Comparison of ENCODE assay signal across 17 mouse cellular contexts in genomic region chr2:119157836-119158235, GRCm38 (mm10). TPM values are rescaled to one million over a fixed set of nuclear protein-coding genes. Genes with fewer than 3 reads are reported as not detected.
DNase-seq lines count a peak whose midpoint lies in the region; ATAC-seq and TF ChIP-seq lines count a peak whose summit lies in the region.
"Had no signal": no experiment of that assay in that cellular context is flagged by ENCODE, and none has a peak within 500 bp of the region (broad histone marks: within the 10 kb centered on the region; RNA-seq: fewer than 3 reads in every experiment).

No protein-coding gene starts in this region.

- H3K4me2 ChIP-seq in heart, embryonic 13.5 days, result peak overlapping the region; percentile 95; the same call in 1 of the 2 replicates
- H3K4me2 ChIP-seq in midbrain, embryonic 13.5 days (replicated peaks), result no peak overlapping the region
- no peak overlapping the region for H3K4me2 ChIP-seq in midbrain, postnatal 0 days (ENCODE audit: low read depth, low read length, poor library complexity, severe bottlenecking)
- peak overlapping the region; percentile 88; the same call in 1 of the 2 replicates for H3K4me2 ChIP-seq in embryonic facial prominence, embryonic 14.5 days (ENCODE audit: low read depth, low read length)
- H3K4me2 ChIP-seq in midbrain, embryonic 16.5 days (ENCODE audit: low read length), result peak overlapping the region; percentile 67; the same call in 1 of the 2 replicates

- peaks cover 16% of the 10 kb centered on the region for H3K36me3 ChIP-seq in heart, embryonic 13.5 days
- peaks cover 14% of the 10 kb centered on the region for H3K36me3 ChIP-seq in midbrain, embryonic 13.5 days
- H3K36me3 ChIP-seq in midbrain, postnatal 0 days (ENCODE audit: insufficient read depth, low read length), result peaks cover 14% of the 10 kb centered on the region
- peaks cover 12% of the 10 kb centered on the region for H3K36me3 ChIP-seq in embryonic facial prominence, embryonic 14.5 days (ENCODE audit: control insufficient read depth, insufficient read depth, low read length)
- peaks cover 7% of the 10 kb centered on the region for H3K36me3 ChIP-seq in midbrain, embryonic 16.5 days (ENCODE audit: control insufficient read depth, insufficient read depth, low read length)

- 0 out of 2 replicates have a peak overlapping the region, but pooled peaks have one; percentile 99 for H3K4me3 ChIP-seq in heart, embryonic 13.5 days
- peak overlapping the region; percentile 99 for H3K4me3 ChIP-seq in midbrain, embryonic 13.5 days (replicated peaks)
- no peak overlapping the region for H3K4me3 ChIP-seq in midbrain, postnatal 0 days (ENCODE audit: low read depth, low read length)
- H3K4me3 ChIP-seq in embryonic facial prominence, embryonic 14.5 days (ENCODE audit: low read depth, low read length), result no peak overlapping the region
- H3K4me3 ChIP-seq in midbrain, embryonic 16.5 days (ENCODE audit: low read depth, low read length), result no peak overlapping the region

- H3K4me1 ChIP-seq in heart, embryonic 13.5 days, result peaks cover 32% of the 10 kb centered on the region
- H3K4me1 ChIP-seq in midbrain, embryonic 13.5 days (replicated peaks), result peaks cover 25% of the 10 kb centered on the region
- H3K4me1 ChIP-seq in midbrain, postnatal 0 days (ENCODE audit: insufficient read depth, low read length), result peaks cover 11% of the 10 kb centered on the region; the same call in 1 of the 2 replicates
- H3K4me1 ChIP-seq in embryonic facial prominence, embryonic 14.5 days (ENCODE audit: control insufficient read depth, insufficient read depth, low read length), result peaks cover 3% of the 10 kb centered on the region; the same call in 1 of the 2 replicates
- peaks cover 19% of the 10 kb centered on the region for H3K4me1 ChIP-seq in midbrain, embryonic 16.5 days (ENCODE audit: control insufficient read depth, insufficient read depth, low read length)

- no peak overlapping the region for H3K9ac ChIP-seq in heart, embryonic 13.5 days
- no peak overlapping the region for H3K9ac ChIP-seq in midbrain, embryonic 13.5 days (replicated peaks)
- no peak overlapping the region for H3K9ac ChIP-seq in midbrain, postnatal 0 days (replicated peaks; ENCODE audit: low read length, poor library complexity, severe bottlenecking)
- H3K9ac ChIP-seq in embryonic facial prominence, embryonic 14.5 days (ENCODE audit: low read depth, low read length), result no peak overlapping the region
- no peak overlapping the region for H3K9ac ChIP-seq in midbrain, embryonic 16.5 days (ENCODE audit: low read depth, low read length)

- ATAC-seq in heart, embryonic 13.5 days (ENCODE audit: extremely low read depth, insufficient number of reproducible peaks, low FRiP score, low TSS enrichment), result no peak
- no peak for ATAC-seq in midbrain, embryonic 13.5 days
- no peak for ATAC-seq in midbrain, postnatal 0 days (ENCODE audit: low FRiP score)
- no peak for ATAC-seq in embryonic facial prominence, embryonic 14.5 days (ENCODE audit: low read depth)
- ATAC-seq in midbrain, embryonic 16.5 days, result no peak
- no peak for ATAC-seq in inflammation-experienced regulatory T-cells, adult 6 months

- no peak for TF ChIP-seq CTCF in midbrain, postnatal 0 days (IDR thresholded peaks at IDR 0.05)

- H3K27me3 ChIP-seq in heart, embryonic 13.5 days (replicated peaks), result no peaks in the 10 kb centered on the region
- peaks cover 8% of the 10 kb centered on the region; the same call in 1 of the 2 replicates for H3K27me3 ChIP-seq in midbrain, embryonic 13.5 days
- no peaks in the 10 kb centered on the region; the same call in 1 of the 2 replicates for H3K27me3 ChIP-seq in midbrain, postnatal 0 days (ENCODE audit: insufficient read depth, low read length)
- no peaks in the 10 kb centered on the region for H3K27me3 ChIP-seq in embryonic facial prominence, embryonic 14.5 days (replicated peaks; ENCODE audit: control insufficient read depth, insufficient read depth, low read length)
- no peaks in the 10 kb centered on the region for H3K27me3 ChIP-seq in midbrain, embryonic 16.5 days (ENCODE audit: control insufficient read depth, insufficient read depth, low read depth, low read length)
- H3K27me3 ChIP-seq: embryonic facial prominence, embryonic 12.5 days; intestine, embryonic 15.5 days; midbrain, embryonic 12.5 days had no signal

- intact Hi-C loops in gastrocnemius, postnatal 14 days (cut with DNase I; ENCODE audit: low total_unique reads), result no loop called here

- H3K27ac ChIP-seq in heart, embryonic 13.5 days (replicated peaks), result no peak overlapping the region
- H3K27ac ChIP-seq in midbrain, embryonic 13.5 days, result no peak overlapping the region
- no peak overlapping the region for H3K27ac ChIP-seq in midbrain, postnatal 0 days (ENCODE audit: low read depth, low read length)
- no peak overlapping the region for H3K27ac ChIP-seq in embryonic facial prominence, embryonic 14.5 days (replicated peaks; ENCODE audit: low read depth, low read length)
- no peak overlapping the region for H3K27ac ChIP-seq in midbrain, embryonic 16.5 days (ENCODE audit: low read length)
- H3K27ac ChIP-seq: intestine, embryonic 15.5 days; midbrain, embryonic 12.5 days had no signal

- DNase-seq in heart, adult 9 months (ENCODE audit: low spot score in 2 of 2), result no peak
- DNase-seq in midbrain, postnatal 0 days (ENCODE audit: low spot score), result no peak
- DNase-seq in embryonic facial prominence, embryonic 14.5 days (ENCODE audit: low spot score), result no peak
- no peak for DNase-seq in gastrocnemius, postnatal 14 days
- DNase-seq: adrenal gland, postnatal 25 days; cerebellum, postnatal 25 days; gastrocnemius, postnatal 36 days; left cerebral cortex, postnatal 4 days had no signal

- H3K9me3 ChIP-seq in heart, embryonic 13.5 days, result no peaks in the 10 kb centered on the region
- no peaks in the 10 kb centered on the region for H3K9me3 ChIP-seq in midbrain, embryonic 13.5 days
- H3K9me3 ChIP-seq in midbrain, postnatal 0 days (ENCODE audit: low read length), result no peaks in the 10 kb centered on the region
- H3K9me3 ChIP-seq in embryonic facial prominence, embryonic 14.5 days (ENCODE audit: control insufficient read depth, low read length), result no peaks in the 10 kb centered on the region
- no peaks in the 10 kb centered on the region for H3K9me3 ChIP-seq in midbrain, embryonic 16.5 days (replicated peaks; ENCODE audit: control insufficient read depth, low read length, poor library complexity, severe bottlenecking)
- H3K9me3 ChIP-seq: embryonic facial prominence, embryonic 12.5 days; intestine, embryonic 15.5 days; midbrain, embryonic 12.5 days had no signal

RNA-seq across cellular contexts. Expression of gene Rmdn3, which starts 1.0 kb away (rescaled TPM):
- 23.3 and 26.6 TPM in 2 replicates for polyA plus RNA-seq in heart, embryonic 13.5 days (2015; fragmentation: Nextera tagmentation; extraction: Ambion mirVana)
- polyA plus RNA-seq in midbrain, embryonic 13.5 days (2015; fragmentation: Nextera tagmentation; extraction: Ambion mirVana), result 41.0 and 44.3 TPM in 2 replicates
- 34.8 and 37.2 TPM in 2 replicates for total RNA-seq in midbrain, postnatal 0 days (2014; rRNA removed)
- 38.8 and 43.1 TPM in 2 replicates for polyA plus RNA-seq in midbrain, postnatal 0 days (2015; fragmentation: Nextera tagmentation; extraction: Ambion mirVana)
- 34.8 and 37.5 TPM in 2 replicates for polyA plus RNA-seq in embryonic facial prominence, embryonic 14.5 days (2014; fragmentation: Nextera tagmentation; extraction: Ambion mirVana)
- 52.4 and 52.9 TPM in 2 replicates for polyA plus RNA-seq in midbrain, embryonic 16.5 days (2015; fragmentation: Nextera tagmentation; extraction: Ambion mirVana)
- 1 to 10 TPM; 4.8 to 5.5 TPM for total RNA-seq in gastrocnemius, postnatal 14 days (2021)
- 10 to 100 TPM; 13.0 to 15.6 (median 14.5) TPM for polyA plus RNA-seq in inflammation-experienced regulatory T-cells, adult 6 months (2017; shearing (Covaris generic))

RNA-seq across cellular contexts. Expression of gene Gchfr, which starts 9.7 kb away (rescaled TPM):
- 5.3 and 7.9 TPM in 2 replicates for polyA plus RNA-seq in heart, embryonic 13.5 days (2015; fragmentation: Nextera tagmentation; extraction: Ambion mirVana)
- polyA plus RNA-seq in midbrain, embryonic 13.5 days (2015; fragmentation: Nextera tagmentation; extraction: Ambion mirVana), result 4.4 and 15.5 TPM in 2 replicates
- total RNA-seq in midbrain, postnatal 0 days (2014; rRNA removed), result 11.0 and 15.9 TPM in 2 replicates
- 9.9 and 12.0 TPM in 2 replicates for polyA plus RNA-seq in midbrain, postnatal 0 days (2015; fragmentation: Nextera tagmentation; extraction: Ambion mirVana)
- 8.4 and 11.2 TPM in 2 replicates for polyA plus RNA-seq in embryonic facial prominence, embryonic 14.5 days (2014; fragmentation: Nextera tagmentation; extraction: Ambion mirVana)
- 7.3 and 9.4 TPM in 2 replicates for polyA plus RNA-seq in midbrain, embryonic 16.5 days (2015; fragmentation: Nextera tagmentation; extraction: Ambion mirVana)
- under 1 TPM in 1 of 2 experiments, not detected in 1; 0.57 TPM for total RNA-seq in gastrocnemius, postnatal 14 days (2021)
- under 1 TPM in 1 of 3 experiments, not detected in 2; 0.58 TPM for polyA plus RNA-seq in inflammation-experienced regulatory T-cells, adult 6 months (2017; shearing (Covaris generic))
- total RNA-seq: gastrocnemius, postnatal 36 days; layer of hippocampus, postnatal 14 days; left cerebral cortex, postnatal 4 days had no signal

RNA-seq across cellular contexts. Expression of gene Gm14137, which starts 16.5 kb away (rescaled TPM):
- 0.37 and 0.44 TPM in 2 replicates for polyA plus RNA-seq in heart, embryonic 13.5 days (2015; fragmentation: Nextera tagmentation; extraction: Ambion mirVana)
- polyA plus RNA-seq in midbrain, embryonic 13.5 days (2015; fragmentation: Nextera tagmentation; extraction: Ambion mirVana), result 1.1 and 1.2 TPM in 2 replicates
- total RNA-seq in midbrain, postnatal 0 days (2014; rRNA removed), result 0.05 TPM in 1 of 2 replicates, not detected in the other
- polyA plus RNA-seq in midbrain, postnatal 0 days (2015; fragmentation: Nextera tagmentation; extraction: Ambion mirVana), result 0.32 and 0.47 TPM in 2 replicates
- 0.48 and 1.1 TPM in 2 replicates for polyA plus RNA-seq in embryonic facial prominence, embryonic 14.5 days (2014; fragmentation: Nextera tagmentation; extraction: Ambion mirVana)
- 1.2 and 1.5 TPM in 2 replicates for polyA plus RNA-seq in midbrain, embryonic 16.5 days (2015; fragmentation: Nextera tagmentation; extraction: Ambion mirVana)
- under 1 TPM in 1 of 2 experiments, not detected in 1; 0.06 TPM for total RNA-seq in gastrocnemius, postnatal 14 days (2021)
- under 1 TPM; 0.23 to 0.95 (median 0.47) TPM for polyA plus RNA-seq in inflammation-experienced regulatory T-cells, adult 6 months (2017; shearing (Covaris generic))
- total RNA-seq: gastrocnemius, postnatal 36 days; layer of hippocampus, postnatal 14 days; left cerebral cortex, postnatal 4 days had no signal
- polyA plus RNA-seq: urinary bladder, adult 2 months had no signal

RNA-seq across cellular contexts. Expression of gene Rad51, which starts 45.2 kb away (rescaled TPM):
- 30.7 and 31.1 TPM in 2 replicates for polyA plus RNA-seq in heart, embryonic 13.5 days (2015; fragmentation: Nextera tagmentation; extraction: Ambion mirVana)
- polyA plus RNA-seq in midbrain, embryonic 13.5 days (2015; fragmentation: Nextera tagmentation; extraction: Ambion mirVana), result 21.3 and 22.5 TPM in 2 replicates
- total RNA-seq in midbrain, postnatal 0 days (2014; rRNA removed), result 0.22 and 0.66 TPM in 2 replicates
- polyA plus RNA-seq in midbrain, postnatal 0 days (2015; fragmentation: Nextera tagmentation; extraction: Ambion mirVana), result 3.9 and 5.9 TPM in 2 replicates
- polyA plus RNA-seq in embryonic facial prominence, embryonic 14.5 days (2014; fragmentation: Nextera tagmentation; extraction: Ambion mirVana), result 32.6 and 39.5 TPM in 2 replicates
- polyA plus RNA-seq in midbrain, embryonic 16.5 days (2015; fragmentation: Nextera tagmentation; extraction: Ambion mirVana), result 5.8 and 7.5 TPM in 2 replicates
- total RNA-seq in gastrocnemius, postnatal 14 days (2021), result 1 to 10 TPM; 2.6 to 3.1 TPM
- 10 to 100 TPM in 1 of 3 experiments, 1 to 10 TPM in 2; 3.8 to 40.3 (median 4.5) TPM for polyA plus RNA-seq in inflammation-experienced regulatory T-cells, adult 6 months (2017; shearing (Covaris generic))

RNA-seq across cellular contexts. Expression of gene Zfyve19, which starts 50.6 kb away (rescaled TPM):
- polyA plus RNA-seq in heart, embryonic 13.5 days (2015; fragmentation: Nextera tagmentation; extraction: Ambion mirVana), result 29.5 and 35.0 TPM in 2 replicates
- 56.7 and 59.1 TPM in 2 replicates for polyA plus RNA-seq in midbrain, embryonic 13.5 days (2015; fragmentation: Nextera tagmentation; extraction: Ambion mirVana)
- 30.5 and 44.0 TPM in 2 replicates for total RNA-seq in midbrain, postnatal 0 days (2014; rRNA removed)
- polyA plus RNA-seq in midbrain, postnatal 0 days (2015; fragmentation: Nextera tagmentation; extraction: Ambion mirVana), result 52.0 and 57.3 TPM in 2 replicates
- 41.0 and 43.0 TPM in 2 replicates for polyA plus RNA-seq in embryonic facial prominence, embryonic 14.5 days (2014; fragmentation: Nextera tagmentation; extraction: Ambion mirVana)
- 62.4 and 62.6 TPM in 2 replicates for polyA plus RNA-seq in midbrain, embryonic 16.5 days (2015; fragmentation: Nextera tagmentation; extraction: Ambion mirVana)
- total RNA-seq in gastrocnemius, postnatal 14 days (2021), result 10 to 100 TPM; 10.6 to 11.6 TPM
- polyA plus RNA-seq in inflammation-experienced regulatory T-cells, adult 6 months (2017; shearing (Covaris generic)), result 10 to 100 TPM; 50.7 to 65.5 (median 50.7) TPM

Comparison
In these comparisons a context has a peak if more than half of its experiments do, and no peak if none do; other contexts are left out.
1. H3K4me2 ChIP-seq: peak in heart, embryonic 13.5 days (single experiment), embryonic facial prominence, embryonic 14.5 days (single experiment) and midbrain, embryonic 16.5 days (single experiment); none in midbrain, embryonic 13.5 days (single experiment) and midbrain, postnatal 0 days (single experiment).
2. H3K4me3 ChIP-seq: peak in heart, embryonic 13.5 days (single experiment) and midbrain, embryonic 13.5 days (single experiment); none in midbrain, postnatal 0 days (single experiment), embryonic facial prominence, embryonic 14.5 days (single experiment) and midbrain, embryonic 16.5 days (single experiment).